Mouse (Mus musculus) embryonic fibroblast, embryonic 13.5 days (primary cell): ENCODE results near the gene Dyrk2. TPM values are rescaled to one million over a fixed set of nuclear protein-coding genes. Genes with fewer than 3 reads are reported as not detected.

Source experiments
- H3K27ac ChIP-seq: 2 replicates; pipeline ENCODE4 v1.5.1; 2012; ENCODE audit warnings: low read length, control low read depth, inconsistent platforms; ENCODE audit not compliant: insufficient read depth
- H3K4me1 ChIP-seq: 2 replicates; pipeline ENCODE4 v1.6.1; 2011; ENCODE audit warnings: low read length; ENCODE audit not compliant: control insufficient read depth, insufficient read depth
- H3K4me3 ChIP-seq: 2 replicates; pipeline ENCODE4 v1.5.1; 2011; ENCODE audit warnings: mild to moderate bottlenecking, control low read depth, low read length; ENCODE audit not compliant: insufficient read depth
- CTCF ChIP-seq: IDR thresholded peaks from 2 replicates; pipeline ENCODE4 v1.5.1; 2011; ENCODE audit warnings: mild to moderate bottlenecking, control low read depth, low read length, moderate library complexity, borderline replicate concordance; ENCODE audit not compliant: insufficient read depth
- POLR2A ChIP-seq: IDR thresholded peaks from 2 replicates; pipeline ENCODE4 v1.6.1; 2011; ENCODE audit warnings: low read depth, mild to moderate bottlenecking, control low read depth, low read length, moderate library complexity
- polyA plus RNA-seq: library from polyadenylated mRNA; stranded (reverse); fragments of >200 nt; gene quantifications from 2 replicates; pipeline ENCODE4 v1.2.4, GENCODE M21; 2011; ENCODE audit warnings: low read depth; ENCODE audit not compliant: missing spikeins, insufficient read length

Dyrk2 gene
- polyA plus RNA-seq, 1 experiment: 42.7 TPM

- H3K27ac ChIP-seq: no peak overlapping the region
- TF ChIP-seq CTCF: no peak
- no peak for TF ChIP-seq POLR2A
- H3K4me3 ChIP-seq: no peak overlapping the region
- no peaks in the 10 kb centered on the region for H3K4me1 ChIP-seq
Observed at GRCm38 (mm10) chr10:118820901-118821300, 49.1 kb downstream of the Dyrk2 start.

- H3K4me1 ChIP-seq: no peaks in the 10 kb centered on the region
- H3K27ac ChIP-seq: no peak overlapping the region
- H3K4me3 ChIP-seq: no peak overlapping the region
- TF ChIP-seq POLR2A (no peak), CTCF (no peak)
Observed at GRCm38 (mm10) chr10:118819846-118820245, 50.2 kb downstream of the Dyrk2 start.

- Histone ChIP-seq H3K4me1 (no peaks in the 10 kb centered on the region), H3K27ac (no peak overlapping the region), H3K4me3 (no peak overlapping the region)
- no peak for TF ChIP-seq CTCF
- no peak for TF ChIP-seq POLR2A
Observed at GRCm38 (mm10) chr10:118817089-118817488, 52.9 kb downstream of the Dyrk2 start.

GRCm38 (mm10) chr10:118811945-118812344, 58.1 kb downstream of the Dyrk2 start:
- Histone ChIP-seq H3K27ac (no peak overlapping the region), H3K4me3 (no peak overlapping the region), H3K4me1 (no peaks in the 10 kb centered on the region)
- TF ChIP-seq POLR2A (no peak), CTCF (no peak)

- TF ChIP-seq CTCF: no peak
- TF ChIP-seq POLR2A: no peak
- Histone ChIP-seq H3K27ac (no peak overlapping the region), H3K4me1 (no peaks in the 10 kb centered on the region), H3K4me3 (no peak overlapping the region)
Observed at GRCm38 (mm10) chr10:118810908-118811711, 58.9 kb downstream of the Dyrk2 start.
